Mouse (Mus musculus) midbrain, embryonic 13.5 days (tissue): ENCODE measurements at regions not wholly inside any gene's neighbourhood (a gene's known extent, or its start where the extent isn't known, plus 50 kb on each side); places are given as distances from the start of the nearest gene placed in this dataset.

Source experiments
- ATAC-seq: fragments of 200-750 bp; cut with Nextera tagmentation; 2 replicates; pipeline ENCODE4 v1.8.0; 2017; ENCODE audit warnings: mild to moderate bottlenecking, moderate TSS enrichment, moderate library complexity
- H3K27ac ChIP-seq: fragments of 300-500 bp; sonication (generic); 2 replicates; pipeline ENCODE4 v1.5.1; 2015; ENCODE audit warnings: inconsistent platforms, mild to moderate bottlenecking, moderate library complexity
- H3K27me3 ChIP-seq: fragments of 300-500 bp; sonication (generic); 2 replicates; pipeline ENCODE4 v1.6.1; 2015; ENCODE audit warnings: mild to moderate bottlenecking, inconsistent platforms
- H3K36me3 ChIP-seq: fragments of 300-500 bp; sonication (generic); 2 replicates; pipeline ENCODE4 v1.6.1; 2015; ENCODE audit warnings: mild to moderate bottlenecking, inconsistent platforms
- H3K4me1 ChIP-seq: fragments of 300-500 bp; sonication (generic); replicated peaks from 2 replicates; pipeline ENCODE4 v1.6.1; 2015; ENCODE audit warnings: inconsistent platforms
- H3K4me2 ChIP-seq: fragments of 300-500 bp; sonication (generic); replicated peaks from 2 replicates; pipeline ENCODE4 v1.6.1; 2015; ENCODE audit warnings: moderate library complexity, mild to moderate bottlenecking, inconsistent platforms
- H3K4me3 ChIP-seq: fragments of 300-500 bp; sonication (generic); replicated peaks from 2 replicates; pipeline ENCODE4 v1.5.1; 2015; ENCODE audit warnings: mild to moderate bottlenecking, inconsistent platforms
- H3K9ac ChIP-seq: fragments of 300-500 bp; sonication (generic); replicated peaks from 2 replicates; pipeline ENCODE4 v1.6.1; 2015; ENCODE audit warnings: mild to moderate bottlenecking, inconsistent platforms
- H3K9me3 ChIP-seq: fragments of 300-500 bp; sonication (generic); 2 replicates; pipeline ENCODE4 v1.6.1; 2016; ENCODE audit warnings: mild to moderate bottlenecking, inconsistent platforms
- WGBS: fragments of 180-500 bp; shearing (Covaris S2); methylation state at CpG from one replicate; pipeline ENCODE4 v1.1.7; 2015; 5-methylcytosine and 5-hydroxymethylcytosine counted together

DNA sequence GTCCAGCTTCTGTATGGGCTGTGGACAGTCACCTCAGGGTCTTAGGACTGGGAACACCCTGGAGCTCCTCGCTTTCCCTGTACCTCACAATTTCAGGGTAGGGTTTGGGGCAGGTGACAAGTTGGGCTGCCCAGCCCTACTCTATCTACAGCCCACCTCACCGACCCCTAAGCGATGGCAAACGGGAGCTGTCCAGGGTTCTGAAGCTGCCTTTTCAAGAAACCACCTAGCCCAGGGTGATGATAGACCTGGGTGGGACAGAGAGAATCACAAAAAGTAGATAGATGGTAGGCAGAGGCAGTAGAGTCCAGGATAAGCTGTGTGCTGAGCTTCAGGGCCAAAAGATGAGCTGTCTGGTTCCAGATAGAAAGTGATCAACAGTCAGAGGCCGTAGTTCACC is 479.7 kb upstream of the Zdhhc25 start:
- ATAC-seq, result no peak
- H3K27ac ChIP-seq, result no peak overlapping the region
- no peaks in the 10 kb centered on the region for H3K36me3 ChIP-seq
- H3K4me1 ChIP-seq, result no peaks in the 10 kb centered on the region
- no peaks in the 10 kb centered on the region for H3K9me3 ChIP-seq
- H3K4me3 ChIP-seq, result no peak overlapping the region
- 54% methylated on average over 5 of the region's 5 CpGs for WGBS
- H3K9ac ChIP-seq, result no peak overlapping the region
- no peak overlapping the region for H3K4me2 ChIP-seq
- H3K27me3 ChIP-seq, result no peaks in the 10 kb centered on the region

DNA sequence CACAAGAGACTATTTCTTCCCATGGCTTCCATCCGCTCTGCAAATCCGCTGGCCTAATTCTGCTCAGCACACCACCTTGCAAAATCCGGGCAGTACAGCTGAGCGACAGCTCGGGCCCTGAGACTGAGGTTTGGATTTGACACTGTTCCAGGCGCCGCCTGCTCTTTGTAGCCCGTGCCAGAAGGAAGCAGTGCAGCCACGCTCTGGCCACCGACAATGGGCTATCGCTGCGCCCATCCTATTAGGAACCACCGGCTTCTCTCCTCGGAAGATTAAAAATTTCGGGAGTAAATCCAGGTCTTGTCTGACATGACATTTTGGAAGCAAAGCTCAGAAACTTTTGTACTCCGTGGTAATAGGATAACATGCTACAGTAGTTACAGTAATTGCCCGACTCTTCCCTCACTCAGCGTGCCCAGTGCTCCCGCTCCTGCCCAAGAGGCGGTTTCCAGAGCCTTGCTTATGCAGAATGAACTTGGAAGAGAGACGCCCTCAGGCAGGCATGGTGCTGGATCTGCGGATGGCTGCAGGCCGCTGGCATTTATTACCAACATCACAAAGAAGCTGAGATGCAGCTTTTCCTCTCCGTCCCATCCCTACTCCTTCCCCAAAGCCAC is 476.1 kb upstream of the Zdhhc25 start:
- WGBS, result 82% methylated on average over 24 of the region's 24 CpGs
- H3K4me2 ChIP-seq, result no peak overlapping the region

DNA sequence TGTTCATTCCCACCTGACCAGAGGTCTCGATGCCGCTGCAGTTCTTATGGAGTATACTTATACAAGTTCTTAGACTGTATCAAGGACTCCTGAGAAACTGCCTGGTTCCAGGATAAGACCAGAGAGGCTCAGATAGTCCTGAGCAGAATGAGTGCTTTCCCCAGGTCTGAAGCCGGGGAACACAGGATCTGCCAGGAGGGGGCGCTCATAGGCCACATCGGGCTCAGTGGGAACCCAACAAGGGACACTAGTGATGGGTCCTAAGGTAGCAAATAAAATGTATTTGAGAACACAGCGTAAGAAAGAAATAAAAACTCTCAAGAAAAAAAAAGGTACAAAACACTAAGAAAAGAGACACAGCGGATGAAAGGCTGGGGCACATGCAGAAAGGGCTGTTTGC is 454.0 kb upstream of the Zdhhc25 start:
- Histone ChIP-seq H3K9ac (no peak overlapping the region), H3K4me3 (no peak overlapping the region), H3K4me2 (no peak overlapping the region), H3K9me3 (no peaks in the 10 kb centered on the region), H3K27ac (no peak overlapping the region), H3K36me3 (no peaks in the 10 kb centered on the region), H3K27me3 (no peaks in the 10 kb centered on the region), H3K4me1 (peaks cover 8% of the 10 kb centered on the region)
- no peak for ATAC-seq
- 49% methylated on average over 7 of the region's 7 CpGs for WGBS

More for the DNA sequence above, 476.1 kb upstream of the Zdhhc25 start:
- H3K27me3 ChIP-seq, result no peaks in the 10 kb centered on the region
- H3K27ac ChIP-seq, result no peak overlapping the region
- no peak for ATAC-seq
- H3K4me1 ChIP-seq, result no peaks in the 10 kb centered on the region
- no peak overlapping the region for H3K9ac ChIP-seq
- H3K36me3 ChIP-seq, result no peaks in the 10 kb centered on the region
- no peak overlapping the region for H3K4me3 ChIP-seq
- H3K9me3 ChIP-seq, result no peaks in the 10 kb centered on the region

DNA sequence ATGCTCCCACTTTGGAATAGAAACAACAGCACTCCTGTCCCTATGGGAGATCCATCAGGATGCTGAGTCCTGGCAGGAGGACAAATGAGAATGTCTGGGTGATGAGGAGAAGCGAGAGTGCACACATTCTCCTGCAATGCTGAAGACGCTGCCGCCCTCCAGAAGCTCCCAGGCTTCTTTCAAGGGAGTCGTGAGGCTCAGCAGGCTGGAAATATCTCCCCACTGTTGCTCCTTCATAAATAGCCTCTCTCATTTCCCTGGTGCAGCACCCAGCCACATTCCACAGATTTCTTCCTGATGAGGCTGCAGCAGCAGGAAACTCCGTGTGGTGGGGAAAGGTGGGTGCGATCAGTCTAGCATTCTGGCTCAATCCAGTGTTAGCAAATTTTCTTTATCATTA is 448.9 kb upstream of the Zdhhc25 start:
- WGBS, result 83% methylated on average over 6 of the region's 6 CpGs
- ATAC-seq, result no peak
- H3K4me2 ChIP-seq, result no peak overlapping the region

DNA sequence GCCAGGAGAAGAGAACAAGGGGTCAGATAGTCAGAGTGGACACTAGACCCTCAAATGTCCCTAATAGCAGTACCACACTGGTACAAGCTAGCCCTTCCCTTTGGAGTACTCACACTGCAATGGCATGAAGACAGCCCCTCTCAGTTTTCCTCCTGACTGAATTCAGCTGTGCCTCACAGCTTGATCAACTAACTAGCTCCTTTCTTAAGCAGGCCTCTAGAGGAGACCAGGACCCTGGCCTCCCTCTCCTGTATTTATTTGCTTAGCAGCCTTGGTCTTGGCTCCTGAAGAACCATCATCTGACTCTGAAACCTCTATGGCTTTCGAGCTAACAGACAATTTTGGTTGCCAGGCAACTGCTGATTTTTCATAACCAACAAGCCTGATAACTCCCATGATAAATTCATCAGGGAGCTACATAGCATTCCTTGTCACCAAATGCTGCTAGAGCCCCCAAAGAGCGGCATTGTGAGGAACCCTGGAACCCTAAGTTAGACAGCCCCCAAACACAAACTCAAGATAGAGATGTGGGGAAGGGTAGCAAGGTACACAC is 440.4 kb upstream of the Zdhhc25 start:
- no peak for ATAC-seq
- no peaks in the 10 kb centered on the region for H3K4me1 ChIP-seq
- H3K27me3 ChIP-seq, result no peaks in the 10 kb centered on the region
- WGBS, result 75% methylated on average over 2 of the region's 2 CpGs
- H3K4me2 ChIP-seq, result no peak overlapping the region
- H3K4me3 ChIP-seq, result no peak overlapping the region
- H3K9me3 ChIP-seq, result no peaks in the 10 kb centered on the region
- H3K27ac ChIP-seq, result no peak overlapping the region
- H3K36me3 ChIP-seq, result no peaks in the 10 kb centered on the region
- H3K9ac ChIP-seq, result no peak overlapping the region

More for the DNA sequence above, 448.9 kb upstream of the Zdhhc25 start:
- H3K4me1 ChIP-seq, result peaks cover 8% of the 10 kb centered on the region
- H3K36me3 ChIP-seq, result no peaks in the 10 kb centered on the region
- no peak overlapping the region for H3K9ac ChIP-seq
- H3K4me3 ChIP-seq, result no peak overlapping the region
- H3K27ac ChIP-seq, result no peak overlapping the region
- H3K27me3 ChIP-seq, result no peaks in the 10 kb centered on the region
- H3K9me3 ChIP-seq, result no peaks in the 10 kb centered on the region

DNA sequence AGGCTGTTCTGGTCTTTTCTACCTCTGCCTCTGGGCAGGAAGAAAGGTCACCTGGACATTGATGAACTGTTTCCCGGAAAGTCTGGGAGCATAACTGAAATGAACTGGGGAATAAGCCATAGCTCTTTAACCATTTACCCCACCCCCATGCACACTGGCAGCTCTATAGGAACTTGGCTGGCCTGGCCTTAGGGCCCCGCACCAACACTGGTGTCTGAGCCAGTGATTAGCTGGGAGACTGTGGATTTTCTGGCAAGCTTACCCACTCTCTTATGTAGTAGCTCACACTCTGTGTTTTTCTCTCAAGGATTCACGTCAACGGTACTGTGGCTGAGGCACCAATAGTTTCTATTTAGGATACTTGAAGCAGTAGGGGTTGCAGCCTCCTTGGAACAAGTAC is 439.8 kb upstream of the Zdhhc25 start:
- H3K27ac ChIP-seq, result no peak overlapping the region
- H3K9ac ChIP-seq, result no peak overlapping the region
- H3K9me3 ChIP-seq, result no peaks in the 10 kb centered on the region
- H3K36me3 ChIP-seq, result no peaks in the 10 kb centered on the region
- H3K4me3 ChIP-seq, result no peak overlapping the region
- no peaks in the 10 kb centered on the region for H3K4me1 ChIP-seq
- no peaks in the 10 kb centered on the region for H3K27me3 ChIP-seq
- H3K4me2 ChIP-seq, result no peak overlapping the region
- WGBS, result 94% methylated on average over 4 of the region's 4 CpGs
- ATAC-seq, result no peak

DNA sequence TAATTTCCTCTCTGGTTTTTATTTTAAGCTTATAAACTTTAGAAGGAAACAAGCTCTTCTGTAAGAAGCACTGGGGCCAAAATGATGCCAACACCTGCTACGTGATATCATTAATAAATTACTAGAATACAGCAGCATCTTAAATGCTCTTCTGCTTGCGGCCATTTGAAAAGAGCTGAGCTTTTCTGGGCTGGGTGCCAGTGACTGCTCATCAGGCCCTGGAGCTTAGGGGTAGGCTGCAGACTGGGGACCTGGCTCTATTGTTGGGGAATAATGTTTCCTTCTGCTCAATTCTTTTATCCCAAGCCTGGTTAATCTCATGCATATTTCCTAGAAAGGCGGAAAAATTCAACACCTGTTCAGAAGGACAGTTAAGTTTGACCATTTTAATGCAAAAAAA is 436.7 kb upstream of the Zdhhc25 start:
- H3K27ac ChIP-seq, result 0 out of 2 replicates have a peak overlapping the region, but pooled peaks have one; percentile 51
- WGBS, result 52% methylated on average over 3 of the region's 3 CpGs
- ATAC-seq, result no peak

DNA sequence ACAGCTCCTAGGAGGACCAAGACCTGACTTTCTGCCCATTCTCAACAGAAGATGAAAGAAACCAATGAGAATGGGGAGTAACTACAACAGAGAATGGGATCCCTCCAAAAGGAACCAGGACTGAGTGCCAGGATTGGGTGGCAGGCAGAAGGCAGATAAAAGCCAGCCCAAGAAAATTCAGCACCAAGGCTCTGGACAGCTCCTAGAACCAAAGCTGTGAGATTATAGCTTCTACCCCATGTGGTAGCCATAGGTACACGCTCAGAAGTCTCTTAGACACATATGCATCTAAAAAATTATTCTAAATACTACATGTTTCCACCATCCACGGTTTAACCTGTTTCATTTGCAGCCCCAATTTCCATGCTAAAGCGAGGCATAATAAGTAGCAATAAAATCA is 425.8 kb upstream of the Zdhhc25 start:
- H3K9ac ChIP-seq, result no peak overlapping the region
- H3K36me3 ChIP-seq, result no peaks in the 10 kb centered on the region
- H3K4me3 ChIP-seq, result no peak overlapping the region
- no peak for ATAC-seq
- 50% methylated on average over 3 of the region's 3 CpGs for WGBS
- H3K9me3 ChIP-seq, result no peaks in the 10 kb centered on the region
- 0 out of 2 replicates have a peak, but pooled peaks cover 3% of the 10 kb centered on the region for H3K4me1 ChIP-seq
- H3K27me3 ChIP-seq, result 0 out of 2 replicates have a peak, but pooled peaks cover 2% of the 10 kb centered on the region
- no peak overlapping the region for H3K27ac ChIP-seq
- H3K4me2 ChIP-seq, result no peak overlapping the region

More for the DNA sequence above, 436.7 kb upstream of the Zdhhc25 start:
- no peak overlapping the region for H3K4me3 ChIP-seq
- H3K4me1 ChIP-seq, result no peaks in the 10 kb centered on the region
- H3K36me3 ChIP-seq, result no peaks in the 10 kb centered on the region
- no peaks in the 10 kb centered on the region for H3K9me3 ChIP-seq
- no peaks in the 10 kb centered on the region for H3K27me3 ChIP-seq
- H3K9ac ChIP-seq, result no peak overlapping the region
- no peak overlapping the region for H3K4me2 ChIP-seq

DNA sequence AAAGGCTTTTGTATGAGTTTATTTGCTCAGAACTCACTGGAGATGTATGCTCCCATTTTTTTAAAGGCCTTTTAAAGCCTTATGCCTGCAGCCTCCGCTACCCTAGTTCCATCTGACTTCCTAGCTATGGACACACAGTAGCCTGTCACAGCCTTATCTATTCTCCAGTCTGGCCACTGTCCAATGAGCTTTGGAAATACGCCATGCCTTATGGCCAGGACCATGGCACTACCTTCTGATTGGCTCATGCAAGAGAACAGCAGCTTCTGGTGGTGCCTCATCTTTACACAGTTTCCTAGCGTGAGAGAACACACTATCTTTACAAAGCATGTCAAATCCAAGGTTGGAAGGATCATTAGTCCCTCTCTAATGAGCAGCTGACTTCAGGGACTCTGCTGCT is 424.1 kb upstream of the Zdhhc25 start:
- 0 out of 2 replicates have a peak, but pooled peaks cover 3% of the 10 kb centered on the region for H3K4me1 ChIP-seq
- 75% methylated on average over 3 of the region's 3 CpGs for WGBS
- H3K4me3 ChIP-seq, result no peak overlapping the region
- H3K9ac ChIP-seq, result no peak overlapping the region
- no peaks in the 10 kb centered on the region for H3K9me3 ChIP-seq
- no peak overlapping the region for H3K4me2 ChIP-seq
- no peak overlapping the region for H3K27ac ChIP-seq
- ATAC-seq, result no peak
- 0 out of 2 replicates have a peak, but pooled peaks cover 2% of the 10 kb centered on the region for H3K27me3 ChIP-seq
- no peaks in the 10 kb centered on the region for H3K36me3 ChIP-seq

DNA sequence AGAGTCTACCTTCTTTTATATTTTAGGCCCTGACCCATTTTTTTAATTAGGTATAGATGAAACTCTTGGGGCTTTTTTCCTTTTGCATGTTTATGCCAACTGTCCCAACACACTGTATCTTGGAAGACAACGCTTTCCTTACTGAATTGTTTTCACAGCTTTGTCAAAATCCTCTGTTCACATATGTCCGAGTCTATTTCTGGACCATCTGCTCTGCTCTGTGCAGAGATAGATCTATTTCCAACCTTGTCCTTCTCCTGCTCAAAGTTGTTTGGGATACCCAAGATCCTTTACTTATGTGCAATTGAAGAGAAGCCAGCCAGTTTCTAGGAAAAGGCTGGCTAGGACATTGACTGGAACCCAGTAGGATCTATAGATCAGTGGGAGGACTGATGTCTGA is 403.6 kb upstream of the Zdhhc25 start:
- no peaks in the 10 kb centered on the region for H3K36me3 ChIP-seq
- H3K27ac ChIP-seq, result no peak overlapping the region
- no peaks in the 10 kb centered on the region for H3K9me3 ChIP-seq
- H3K4me2 ChIP-seq, result no peak overlapping the region
- H3K4me1 ChIP-seq, result 0 out of 2 replicates have a peak, but pooled peaks cover under 1% of the 10 kb centered on the region
- WGBS, result 89% methylated on average over 2 of the region's 2 CpGs
- H3K4me3 ChIP-seq, result no peak overlapping the region
- H3K9ac ChIP-seq, result no peak overlapping the region
- ATAC-seq, result no peak
- no peaks in the 10 kb centered on the region for H3K27me3 ChIP-seq

DNA sequence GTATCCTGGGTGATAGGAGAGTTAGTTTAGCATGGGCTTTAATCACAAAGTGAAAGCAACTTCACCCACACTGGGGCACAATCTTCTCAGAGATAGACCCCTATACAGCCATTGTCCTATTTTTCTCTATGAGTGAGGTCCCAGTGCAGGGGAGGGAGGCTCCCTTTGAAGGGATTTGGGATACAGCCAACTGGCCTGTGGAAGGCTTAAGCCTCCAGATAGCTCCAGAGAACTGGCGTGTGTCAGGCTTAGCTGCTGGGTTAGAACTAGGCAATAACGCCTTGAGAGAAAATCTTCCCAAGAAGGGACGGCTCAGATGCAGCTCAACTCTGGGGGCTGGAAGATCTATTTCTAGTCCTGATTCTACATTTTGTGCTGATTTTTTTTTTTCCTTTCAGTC is 397.4 kb upstream of the Zdhhc25 start:
- H3K36me3 ChIP-seq, result no peaks in the 10 kb centered on the region
- no peak overlapping the region for H3K4me3 ChIP-seq
- H3K9ac ChIP-seq, result no peak overlapping the region
- 13% methylated on average over 3 of the region's 3 CpGs for WGBS
- H3K9me3 ChIP-seq, result no peaks in the 10 kb centered on the region
- H3K4me1 ChIP-seq, result peaks cover 22% of the 10 kb centered on the region
- H3K4me2 ChIP-seq, result peak overlapping the region; percentile 26; the same call in 1 of the 2 replicates
- 0 out of 2 replicates have a peak, but pooled peaks cover 4% of the 10 kb centered on the region for H3K27me3 ChIP-seq
- peak; percentile 56; the same call in 1 of the 2 replicates for ATAC-seq
- no peak overlapping the region for H3K27ac ChIP-seq

DNA sequence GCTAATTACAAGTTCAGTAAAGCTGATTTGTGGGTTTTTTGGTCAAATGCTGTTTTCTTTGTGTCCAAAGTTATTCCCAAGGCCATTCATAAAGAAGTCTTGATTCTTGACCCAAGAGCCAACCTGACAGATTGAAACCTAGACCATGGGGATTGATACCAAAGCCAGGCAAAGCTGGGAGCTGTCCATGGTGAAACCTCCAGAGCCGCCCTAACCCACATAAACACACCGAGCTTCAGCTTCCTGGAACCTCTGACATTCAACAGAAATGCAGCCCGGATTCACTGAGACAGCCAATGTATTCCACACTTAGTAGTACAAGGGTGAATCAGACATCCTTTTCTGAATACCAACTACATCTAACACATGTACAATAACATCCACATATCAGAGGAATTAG is 386.7 kb upstream of the Zdhhc25 start:
- Histone ChIP-seq H3K27me3 (no peaks in the 10 kb centered on the region), H3K9ac (no peak overlapping the region), H3K4me1 (no peaks in the 10 kb centered on the region), H3K4me2 (no peak overlapping the region), H3K27ac (no peak overlapping the region), H3K36me3 (no peaks in the 10 kb centered on the region), H3K4me3 (no peak overlapping the region), H3K9me3 (no peaks in the 10 kb centered on the region)
- no peak for ATAC-seq
- WGBS, result 50% methylated on average over 3 of the region's 3 CpGs

DNA sequence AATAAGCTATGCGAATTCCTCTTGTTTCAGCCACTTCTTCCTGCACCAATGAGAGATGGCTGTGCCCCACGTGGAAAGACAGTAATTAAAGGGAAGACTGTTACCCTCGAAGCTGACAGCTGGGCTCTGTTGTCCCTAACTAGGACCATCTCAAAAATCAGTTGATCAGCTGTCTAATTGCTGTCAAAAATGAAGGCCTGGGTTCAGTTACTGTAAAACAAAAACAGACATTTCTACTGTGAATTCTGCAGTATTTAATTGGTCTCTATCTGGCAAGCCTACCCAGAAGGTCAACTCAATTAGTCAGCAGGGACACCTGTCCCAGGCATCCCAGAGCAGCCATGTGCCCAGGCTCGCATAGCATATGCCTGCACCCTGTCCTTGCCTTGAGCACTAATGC is 385.8 kb upstream of the Zdhhc25 start:
- Histone ChIP-seq H3K27me3 (no peaks in the 10 kb centered on the region), H3K9ac (no peak overlapping the region), H3K36me3 (no peaks in the 10 kb centered on the region), H3K27ac (no peak overlapping the region), H3K4me2 (no peak overlapping the region), H3K4me3 (no peak overlapping the region), H3K4me1 (no peaks in the 10 kb centered on the region), H3K9me3 (no peaks in the 10 kb centered on the region)
- 64% methylated on average over 4 of the region's 4 CpGs for WGBS
- ATAC-seq, result no peak
